Mouse (Mus musculus): ENCODE results near the gene Hk1.
"Not testable (repeated sequence)": the region's sequence is repeated elsewhere in the genome, so short reads cannot be mapped to it uniquely, and the experiment has no call there.

Hk1 gene

DNA sequence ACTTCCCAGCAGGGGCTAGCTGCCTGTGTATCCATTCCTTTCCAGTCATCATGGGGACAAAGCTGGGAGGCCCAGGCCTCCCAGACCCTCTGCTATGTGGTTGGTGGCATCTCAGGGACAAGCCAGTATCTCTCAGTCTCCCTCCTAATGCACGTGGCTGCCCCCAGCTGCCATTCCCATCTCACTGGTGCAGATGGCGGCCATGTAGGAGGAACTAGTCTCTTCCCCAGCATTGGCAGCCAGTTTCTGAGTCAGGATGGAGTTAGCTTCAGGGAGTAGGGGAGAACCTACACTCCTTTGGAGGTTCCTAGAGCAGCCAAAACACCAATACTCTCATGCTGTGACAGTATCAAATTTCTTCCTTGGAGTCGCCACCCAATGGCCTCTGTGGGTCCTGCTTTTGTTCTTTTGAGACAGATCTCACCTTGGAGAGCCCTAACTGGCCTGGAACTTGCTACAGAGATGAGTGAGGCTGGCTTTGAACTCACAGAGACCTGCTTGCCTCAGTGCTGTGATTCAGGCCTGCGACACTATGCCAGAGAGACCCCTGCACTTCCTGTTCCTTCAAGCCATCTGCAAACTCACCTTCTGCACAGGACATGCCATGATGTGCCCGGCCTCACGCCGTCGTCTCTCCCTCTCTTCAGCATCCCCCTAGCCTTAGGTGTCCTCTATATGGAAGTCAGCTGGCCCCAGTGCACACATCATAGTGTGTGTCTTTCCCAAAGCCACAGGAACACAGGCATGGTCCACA, 52.7 kb downstream of the Hk1 start:
- in situ Hi-C loops (cut with MboI; ENCODE audit: unreplicated experiment in 2 of 2), result no loop called here

GRCm38 (mm10) chr10:62326002-62326401, 53.7 kb downstream of the Hk1 start:
- in situ Hi-C loops (cut with MboI; ENCODE audit: unreplicated experiment in 2 of 2), result no loop called here

DNA sequence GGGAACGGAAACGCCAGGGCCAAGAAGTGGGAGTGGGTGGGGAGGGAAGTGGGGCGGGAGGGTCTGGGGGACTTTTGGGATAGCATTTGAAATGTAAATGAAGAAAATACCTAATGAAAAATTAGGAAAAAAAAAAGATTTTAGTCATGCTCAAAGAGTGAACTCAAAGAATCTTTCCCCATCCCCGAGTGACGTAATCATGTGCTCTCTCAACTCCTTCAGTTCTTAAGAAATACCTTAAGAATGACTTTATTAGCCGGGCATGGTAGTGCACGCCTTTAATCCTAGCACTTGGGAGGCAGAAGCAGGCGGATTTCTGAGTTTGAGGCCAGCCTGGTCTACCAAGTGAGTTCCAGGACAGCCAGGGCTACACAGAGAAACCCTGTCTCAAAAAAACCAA, 56.9 kb downstream of the Hk1 start:
- in situ Hi-C loops (cut with MboI; ENCODE audit: unreplicated experiment in 2 of 2), result not testable (repeated sequence)

DNA sequence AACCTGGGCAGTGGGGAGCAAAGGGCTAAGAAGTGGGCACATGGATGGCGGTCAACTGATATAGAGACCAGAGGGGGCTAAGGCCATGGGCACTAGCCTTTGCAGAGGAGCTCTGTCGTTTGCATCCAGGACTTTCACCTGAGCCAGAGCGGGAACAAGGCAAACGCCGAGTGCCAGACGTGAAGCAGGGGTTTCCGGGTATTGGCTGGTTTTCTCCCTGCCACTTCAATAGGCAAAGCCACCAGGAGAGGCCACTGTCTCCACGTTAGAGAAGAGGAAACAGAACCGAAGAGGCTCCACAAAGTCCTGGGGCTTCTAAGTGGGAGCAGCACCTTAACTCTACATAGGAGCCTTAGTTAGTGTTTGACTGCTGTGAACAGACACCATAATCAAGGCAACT, 58.3 kb downstream of the Hk1 start:
- in situ Hi-C loops (cut with MboI; ENCODE audit: unreplicated experiment in 2 of 2), result no loop called here

GRCm38 (mm10) chr10:62320402-62320978, 59.2 kb downstream of the Hk1 start:
- in situ Hi-C loops (cut with MboI; ENCODE audit: unreplicated experiment in 2 of 2), result no loop called here

GRCm38 (mm10) chr10:62319154-62319553, 60.6 kb downstream of the Hk1 start:
- in situ Hi-C loops (cut with MboI; ENCODE audit: unreplicated experiment in 2 of 2), result no loop called here

- in situ Hi-C loops (cut with MboI; ENCODE audit: unreplicated experiment in 2 of 2), result no loop called here
Observed at GRCm38 (mm10) chr10:62316467-62316866, 63.2 kb downstream of the Hk1 start.

- in situ Hi-C loops (cut with MboI; ENCODE audit: unreplicated experiment in 2 of 2), result no loop called here
Observed at GRCm38 (mm10) chr10:62313885-62314424, 65.8 kb downstream of the Hk1 start.

DNA sequence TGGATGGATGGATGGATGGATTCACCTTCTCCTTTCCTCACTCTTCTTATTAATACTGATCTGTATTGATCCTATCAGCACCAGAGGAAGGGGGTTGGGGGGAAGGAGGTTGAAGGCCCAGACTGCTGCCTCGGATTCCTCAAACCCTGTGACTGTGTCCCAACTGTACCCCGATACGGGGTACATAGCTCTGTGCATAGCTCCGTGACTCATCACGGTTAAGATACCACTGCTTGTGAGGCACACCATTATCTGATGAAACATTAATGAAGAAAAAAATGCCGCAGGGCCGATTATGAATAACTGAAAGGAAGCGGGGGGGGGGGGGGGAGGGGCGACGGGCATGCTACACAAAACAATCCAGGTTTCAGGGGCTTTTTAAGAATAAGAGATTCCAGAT, 66.6 kb downstream of the Hk1 start:
- in situ Hi-C loops (cut with MboI; ENCODE audit: unreplicated experiment in 2 of 2), result no loop called here

DNA sequence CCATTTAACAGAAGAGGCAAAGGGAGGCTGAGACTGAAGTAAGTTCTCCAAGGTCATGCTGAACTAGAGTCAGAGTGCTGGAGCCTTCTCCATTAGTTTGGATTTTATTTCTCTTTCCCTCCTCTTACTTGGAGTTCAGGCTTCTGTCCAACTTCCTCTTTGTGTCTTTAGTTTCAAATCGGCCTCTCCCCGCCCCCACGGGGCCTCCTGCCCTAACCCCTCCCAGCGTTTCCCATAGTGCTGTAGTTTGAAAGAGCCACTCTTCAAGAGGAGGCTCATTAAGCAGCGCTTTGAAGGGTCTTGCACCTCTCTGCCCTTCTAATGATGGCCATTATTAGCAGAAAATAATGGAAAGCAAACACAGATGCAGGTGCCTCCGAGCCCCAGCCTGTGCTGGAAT, 68.2 kb downstream of the Hk1 start:
- in situ Hi-C loops (cut with MboI; ENCODE audit: unreplicated experiment in 2 of 2), result no loop called here

GRCm38 (mm10) chr10:62310259-62311039, 69.3 kb downstream of the Hk1 start:
- in situ Hi-C loops (cut with MboI; ENCODE audit: unreplicated experiment in 2 of 2), result no loop called here

DNA sequence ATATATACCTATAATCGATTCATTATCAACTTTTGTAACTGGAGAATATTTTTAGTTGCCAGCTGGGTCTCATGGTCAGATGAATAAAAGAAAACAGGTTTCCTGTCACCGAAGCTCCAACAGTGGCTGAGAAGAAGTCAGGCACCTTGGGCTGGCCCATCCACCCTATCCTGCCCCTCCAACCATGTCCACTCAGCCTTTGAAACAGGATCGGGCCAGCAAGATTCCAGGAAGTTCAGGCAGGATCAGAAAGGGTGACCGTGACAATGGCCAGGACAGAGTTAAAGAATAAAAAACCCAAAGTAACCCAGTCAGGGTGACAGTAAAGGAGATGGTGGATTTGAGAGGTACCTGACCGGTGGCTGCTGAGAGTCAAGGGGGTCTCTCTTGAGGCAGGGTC, 70.1 kb downstream of the Hk1 start:
- in situ Hi-C loops (cut with MboI; ENCODE audit: unreplicated experiment in 2 of 2), result no loop called here

- in situ Hi-C loops (cut with MboI; ENCODE audit: unreplicated experiment in 2 of 2), result no loop called here
Observed at GRCm38 (mm10) chr10:62308896-62309491, 70.7 kb downstream of the Hk1 start.

DNA sequence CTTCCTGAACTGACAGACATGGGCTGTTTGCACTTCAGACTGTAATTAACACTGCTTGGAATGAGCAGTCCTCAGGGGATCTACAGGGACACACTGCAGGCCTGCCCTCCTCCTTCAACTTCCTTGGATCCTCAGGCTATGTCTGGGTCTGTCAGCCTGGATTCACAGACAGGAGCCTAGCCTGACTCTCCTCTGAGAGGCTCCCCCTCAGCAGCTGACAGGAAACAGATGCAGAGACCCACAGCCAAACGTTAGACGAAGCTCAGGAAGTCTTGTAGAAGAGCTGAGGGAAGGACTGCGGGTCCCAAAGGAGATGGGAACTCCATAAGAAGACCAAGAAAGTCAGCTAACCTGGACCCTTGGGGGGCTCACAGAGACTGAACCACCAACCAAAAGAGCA, 73.2 kb downstream of the Hk1 start:
- in situ Hi-C loops (cut with MboI; ENCODE audit: unreplicated experiment in 2 of 2), result no loop called here

DNA sequence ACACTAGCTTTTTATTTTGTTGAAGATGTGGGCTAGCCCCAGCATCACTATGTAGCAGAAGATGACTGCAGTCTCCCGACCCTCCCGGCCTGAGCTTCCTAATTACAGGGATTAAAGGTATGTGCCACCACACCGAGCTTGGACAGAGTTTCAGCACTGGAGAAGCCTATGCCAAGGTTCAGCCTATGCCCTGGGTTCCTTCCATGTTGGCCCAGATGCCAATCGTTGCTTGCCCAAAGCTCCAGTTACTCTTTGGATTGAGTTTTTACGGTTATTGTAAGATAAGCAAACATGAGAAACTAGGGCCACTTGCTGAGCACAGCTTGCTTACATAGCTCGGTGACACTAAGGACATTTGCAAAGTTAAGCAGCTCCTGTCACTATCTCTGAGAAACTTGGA, 74.6 kb downstream of the Hk1 start:
- in situ Hi-C loops (cut with MboI; ENCODE audit: unreplicated experiment in 2 of 2), result no loop called here

- in situ Hi-C loops (cut with MboI; ENCODE audit: unreplicated experiment in 2 of 2), result no loop called here
Observed at GRCm38 (mm10) chr10:62300006-62300827, 79.5 kb downstream of the Hk1 start.

DNA sequence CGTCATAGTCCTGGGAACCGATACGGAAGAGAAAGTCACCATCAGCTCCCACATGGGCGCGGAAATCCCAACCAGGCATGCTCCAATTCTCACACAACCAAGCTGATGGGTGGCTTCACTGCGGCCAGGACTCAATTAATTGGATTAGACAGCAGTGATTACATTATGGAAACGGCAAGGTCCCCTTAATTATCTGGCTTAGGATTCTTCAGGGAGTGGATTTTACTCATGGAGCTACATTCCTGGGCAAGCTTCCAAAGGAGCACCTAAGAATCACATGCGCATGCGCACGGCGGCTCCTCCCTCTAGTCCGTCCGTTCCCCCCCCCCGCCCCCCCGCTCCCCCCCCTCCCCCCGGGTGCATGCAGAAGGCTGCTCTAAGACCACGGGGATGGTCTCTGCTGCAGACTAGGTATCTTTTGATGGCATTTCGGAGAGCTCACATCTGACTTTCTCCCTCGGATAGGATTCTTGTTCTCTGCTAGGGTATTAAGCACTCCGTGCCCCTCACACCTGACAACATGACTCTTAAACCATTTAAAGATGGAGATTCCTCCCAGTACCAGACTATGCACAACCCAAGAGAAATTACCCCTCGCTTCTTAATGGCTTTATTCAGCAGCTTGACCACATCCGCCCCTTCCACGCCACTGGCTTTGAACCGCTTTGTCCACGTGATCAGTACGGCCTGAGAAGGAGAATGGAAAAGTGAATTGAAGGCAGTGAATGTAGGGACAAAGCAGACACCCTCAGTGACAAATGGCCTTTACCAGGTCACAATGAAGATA, 83.4 kb downstream of the Hk1 start:
- in situ Hi-C loops (cut with MboI; ENCODE audit: unreplicated experiment in 2 of 2), result no loop called here

DNA sequence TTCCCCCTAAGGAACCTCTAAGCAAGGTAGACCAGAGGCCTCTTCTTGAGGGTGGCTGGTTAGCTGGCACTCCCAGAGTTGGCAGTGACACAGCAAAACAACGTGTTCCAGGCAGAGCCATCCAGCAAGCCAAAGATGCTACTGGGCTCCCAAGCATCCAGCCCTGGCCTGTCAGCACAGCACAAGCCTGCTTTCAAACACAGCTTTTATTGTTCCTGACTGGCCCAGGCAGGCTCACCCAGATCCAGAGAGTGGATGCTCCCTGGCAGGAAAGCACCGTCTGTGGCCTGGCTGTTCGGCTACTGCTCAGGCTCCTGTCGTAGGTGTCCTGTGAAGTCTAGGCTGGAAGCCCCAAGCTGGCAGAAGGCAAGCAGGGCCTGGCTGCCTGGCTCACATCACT, 85.6 kb downstream of the Hk1 start:
- in situ Hi-C loops (cut with MboI; ENCODE audit: unreplicated experiment in 2 of 2), result no loop called here

- in situ Hi-C loops (cut with MboI; ENCODE audit: unreplicated experiment in 2 of 2), result loop anchor here in 1 of 2 experiments (10.0 kb wide), 1 partner anchor 57 kb away; no protein-coding TSS in a partner anchor
Observed at GRCm38 (mm10) chr10:62287460-62288124, 92.1 kb downstream of the Hk1 start.
